Mouse (Mus musculus) gastrocnemius, postnatal 10 days (tissue): ENCODE data around the gene Lrmda. TPM values are rescaled to one million over a fixed set of nuclear protein-coding genes. Genes with fewer than 3 reads are reported as not detected.

Experiments used
- DNase-seq: peaks from one replicate; pipeline ENCODE4 v3.0.0; 2021; ENCODE audit warnings: mixed read lengths
- total RNA-seq, 2 experiments: library from RNA; stranded (reverse); gene quantifications; 2 replicates each; pipeline ENCODE4 v1.2.3; 2021

Lrmda gene
- total RNA-seq, 2 experiments from 2014 or later: 1.2 to 1.9 TPM

DNA sequence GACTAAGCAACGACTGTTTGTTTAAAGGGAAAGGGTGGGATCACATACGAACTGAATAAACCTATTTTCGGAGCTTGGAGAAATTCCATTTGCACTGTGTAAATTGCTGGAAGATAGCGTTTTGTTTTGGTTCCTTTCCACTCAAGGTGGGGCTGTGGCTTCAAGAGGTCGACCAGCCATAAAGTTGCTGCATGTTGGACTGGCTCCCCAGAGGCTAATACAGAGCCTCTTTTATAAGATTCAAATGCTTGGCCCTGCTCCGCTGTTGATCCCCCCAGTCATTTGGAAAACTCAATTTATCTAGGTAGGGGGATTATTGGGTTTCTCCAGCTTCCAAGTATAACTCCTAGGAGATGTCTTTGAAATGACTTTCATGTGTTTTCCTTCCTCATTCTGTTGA is 137.5 kb downstream of the Lrmda start:
- no peak for DNase-seq

DNA sequence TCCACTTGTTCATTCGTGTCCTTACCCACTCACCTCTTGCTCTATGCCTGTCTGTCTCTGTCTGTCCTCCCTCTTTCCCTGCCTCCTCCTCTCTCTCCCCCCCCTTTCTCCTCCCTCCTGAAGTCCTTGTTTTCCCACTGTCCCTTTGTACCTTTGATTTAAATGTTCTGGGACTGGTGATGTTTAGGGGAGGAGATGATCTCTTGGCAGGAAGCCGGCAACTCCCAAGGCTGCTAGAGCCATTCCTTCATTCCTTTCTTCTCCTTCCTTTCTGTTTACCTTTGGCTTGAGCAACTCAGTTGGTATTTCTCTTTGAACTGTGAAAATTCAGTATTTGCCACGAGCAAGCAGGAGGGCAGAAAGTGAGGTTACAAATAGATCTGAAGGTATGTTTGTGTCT is 141.9 kb downstream of the Lrmda start:
- no peak for DNase-seq

DNA sequence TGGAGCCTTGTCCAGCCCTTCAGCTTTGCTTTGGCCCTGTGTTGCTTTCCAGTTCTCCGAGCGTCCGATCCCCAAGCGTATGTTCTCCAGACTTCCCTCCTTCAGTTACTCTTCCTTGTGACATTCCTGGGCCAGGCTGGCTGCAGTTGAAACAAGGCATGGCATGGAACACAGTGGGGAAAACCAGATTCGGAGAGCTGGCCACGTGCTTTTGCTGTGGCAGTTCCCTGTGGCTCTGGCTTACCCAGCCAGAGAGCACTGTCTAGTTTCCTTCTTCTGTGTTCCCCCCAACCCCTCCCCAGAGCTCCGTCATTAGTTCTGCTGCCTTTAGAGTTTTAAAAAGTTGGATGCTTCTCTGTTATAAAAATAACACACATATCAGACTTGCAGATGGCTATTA is 147.8 kb downstream of the Lrmda start:
- DNase-seq: no peak

DNA sequence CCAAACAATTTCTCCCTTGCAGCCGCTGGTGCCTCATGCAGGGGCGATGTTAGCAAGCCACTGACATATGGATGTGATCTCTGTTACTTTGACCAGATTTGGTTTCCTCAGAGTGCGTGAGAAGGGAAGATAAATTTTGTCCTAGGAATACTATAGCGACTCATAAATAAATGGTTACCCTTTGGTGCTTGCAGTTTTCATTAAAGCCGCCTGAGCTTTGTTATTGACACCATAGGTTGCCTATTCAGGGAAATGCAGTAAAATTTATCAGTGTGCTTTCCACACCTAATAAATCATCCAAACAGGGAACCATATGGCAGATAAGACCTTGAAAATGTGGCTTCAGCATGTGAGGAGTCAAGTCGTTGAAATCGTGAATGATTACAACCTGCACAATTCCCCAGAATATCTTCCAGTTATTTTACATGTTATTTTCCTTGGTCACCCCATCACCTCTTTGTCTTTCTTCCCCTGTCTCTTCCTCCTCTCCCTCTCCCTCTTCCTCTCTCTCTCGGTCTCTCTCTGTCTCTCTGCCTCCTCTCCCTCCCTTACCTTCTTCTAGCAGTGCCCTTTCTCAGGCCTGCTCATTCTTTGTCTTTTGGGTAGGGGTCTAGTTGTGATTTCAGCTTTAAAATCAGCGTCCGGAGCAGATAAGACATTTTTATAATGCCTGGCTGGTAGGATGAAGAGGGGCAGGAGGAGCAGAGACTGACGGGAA is 148.7 kb downstream of the Lrmda start:
- no peak for DNase-seq

DNA sequence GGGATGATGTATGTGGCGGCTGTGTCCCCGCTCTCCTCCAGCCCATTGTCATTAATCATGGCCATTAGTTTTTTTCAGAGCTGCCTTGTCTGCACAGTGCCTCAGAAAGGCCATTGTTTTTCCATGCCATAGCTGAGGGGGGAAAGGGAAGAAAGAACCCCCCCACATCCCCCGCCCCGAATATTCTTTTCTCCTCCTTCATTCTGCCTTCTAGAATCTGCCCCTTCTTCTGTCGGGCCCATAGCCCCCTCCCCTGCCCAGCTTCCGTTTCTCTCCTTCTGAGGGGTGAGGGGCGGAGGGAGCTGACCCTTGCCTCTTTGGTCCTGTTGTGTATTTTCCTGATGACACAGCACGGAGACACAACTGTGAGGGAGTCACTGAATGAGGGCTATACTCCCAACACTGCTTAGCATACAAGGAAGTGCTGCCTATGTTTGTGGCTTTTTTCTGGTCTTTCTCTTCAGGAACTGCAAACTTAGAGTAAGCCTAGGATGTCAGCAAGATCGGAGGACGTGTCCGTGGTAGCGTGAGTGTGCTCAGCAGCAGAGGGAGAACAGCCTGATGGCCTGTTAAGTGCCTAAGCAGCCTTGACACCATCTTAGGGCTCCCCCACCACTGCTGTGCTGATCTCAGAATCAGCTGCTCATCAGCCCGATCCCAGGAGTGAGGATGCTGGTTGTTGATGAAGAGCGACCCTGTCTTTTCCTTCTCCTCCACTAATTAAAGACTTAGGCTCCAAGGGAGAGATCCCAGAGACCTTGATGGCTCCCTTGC is 149.5 kb downstream of the Lrmda start:
- no peak for DNase-seq

DNA sequence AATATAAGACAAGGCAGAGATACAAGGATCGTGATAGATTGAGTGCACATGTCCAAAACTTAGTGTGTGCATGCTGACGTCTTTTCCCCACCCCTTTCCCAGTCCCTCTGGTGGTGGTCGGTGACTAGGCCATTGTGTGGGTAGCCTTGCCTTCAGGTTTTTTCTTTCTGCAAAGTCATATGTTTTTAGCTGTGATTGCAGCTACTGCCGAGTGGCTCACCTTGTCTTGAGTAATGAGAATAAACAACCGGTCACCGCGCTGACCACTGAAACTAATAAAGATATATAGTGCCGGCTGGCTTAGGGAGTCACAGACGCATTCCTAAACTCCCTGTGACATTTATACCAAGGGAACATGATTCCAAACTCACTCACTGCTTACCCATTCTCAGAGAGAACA is 155.2 kb downstream of the Lrmda start:
- DNase-seq: no peak

DNA sequence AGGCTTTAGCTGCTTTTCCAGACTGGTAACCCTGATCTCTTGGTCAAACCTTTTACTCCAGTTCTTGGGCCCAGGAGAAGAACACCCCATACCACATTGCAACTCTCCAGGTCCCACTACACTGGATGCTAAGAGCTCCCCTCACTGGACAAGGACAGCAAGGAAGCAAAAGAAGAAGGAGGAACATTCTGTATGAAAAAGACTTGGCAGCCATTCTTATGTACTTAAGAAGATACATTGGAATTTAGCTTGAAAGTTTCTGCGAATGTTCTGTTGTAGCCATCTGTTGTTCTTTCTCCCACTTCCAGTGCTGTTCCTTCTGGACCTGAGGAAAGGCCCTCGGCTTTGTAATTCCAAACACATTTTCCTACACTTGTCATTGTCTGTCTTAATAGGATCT is 160.2 kb downstream of the Lrmda start:
- no peak for DNase-seq

DNA sequence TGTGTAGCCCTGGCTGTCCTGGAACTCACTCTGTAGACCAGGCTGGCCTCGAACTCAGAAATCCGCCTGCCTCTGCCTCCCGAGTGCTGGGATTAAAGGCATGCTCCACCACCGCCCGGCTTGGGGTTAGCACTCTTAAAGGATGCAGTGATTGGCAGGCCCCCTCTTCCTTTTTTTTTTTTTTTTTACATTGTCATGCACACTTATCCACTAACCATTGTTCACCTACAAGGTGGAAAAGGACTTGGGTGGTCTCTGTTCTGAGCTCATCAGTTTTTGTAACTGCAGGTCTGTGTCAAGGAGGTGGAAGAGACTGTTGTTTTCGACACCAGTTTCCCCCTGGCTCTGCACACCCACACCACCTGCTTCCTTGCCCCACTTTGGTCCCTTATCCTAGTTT is 162.0 kb downstream of the Lrmda start:
- DNase-seq: no peak

DNA sequence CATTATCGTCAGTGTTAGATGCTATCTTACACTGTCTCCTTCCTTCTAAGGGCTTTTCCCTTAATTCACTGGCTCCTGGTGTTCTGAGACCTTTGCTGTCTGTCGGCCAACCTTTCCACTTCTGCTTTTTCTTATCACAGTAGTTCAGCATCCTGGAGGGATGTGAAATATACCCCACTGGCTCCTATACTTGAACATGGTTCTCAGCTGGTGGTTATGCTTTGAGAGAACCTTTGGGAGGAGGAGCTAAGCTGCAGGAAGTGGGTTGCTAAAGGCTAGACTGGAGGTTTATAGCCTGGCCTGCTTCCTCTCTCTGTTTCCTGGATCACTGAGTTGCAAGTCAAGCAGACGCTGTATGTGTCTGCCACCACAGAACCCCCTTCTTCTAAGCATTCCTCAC is 163.7 kb downstream of the Lrmda start:
- no peak for DNase-seq

DNA sequence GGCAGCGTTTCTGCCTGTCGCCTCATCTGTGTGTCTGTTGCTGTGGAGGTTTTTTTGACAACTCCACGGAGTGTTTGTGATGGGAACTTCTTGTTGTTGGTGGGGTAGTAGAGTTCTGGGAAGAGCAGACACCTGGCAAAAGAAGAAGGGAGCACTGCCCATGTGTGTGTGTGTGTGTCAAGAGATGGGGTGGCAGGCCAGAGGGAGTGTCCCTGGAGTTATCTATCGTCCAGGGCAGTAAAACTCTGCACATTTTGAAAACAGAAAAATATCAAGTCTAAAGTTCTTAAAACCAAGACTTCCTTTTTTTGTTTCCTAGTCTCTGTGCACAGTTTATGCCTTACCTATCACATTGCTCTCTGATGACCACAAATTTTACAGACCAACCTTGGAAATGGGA is 165.9 kb downstream of the Lrmda start:
- no peak for DNase-seq

DNA sequence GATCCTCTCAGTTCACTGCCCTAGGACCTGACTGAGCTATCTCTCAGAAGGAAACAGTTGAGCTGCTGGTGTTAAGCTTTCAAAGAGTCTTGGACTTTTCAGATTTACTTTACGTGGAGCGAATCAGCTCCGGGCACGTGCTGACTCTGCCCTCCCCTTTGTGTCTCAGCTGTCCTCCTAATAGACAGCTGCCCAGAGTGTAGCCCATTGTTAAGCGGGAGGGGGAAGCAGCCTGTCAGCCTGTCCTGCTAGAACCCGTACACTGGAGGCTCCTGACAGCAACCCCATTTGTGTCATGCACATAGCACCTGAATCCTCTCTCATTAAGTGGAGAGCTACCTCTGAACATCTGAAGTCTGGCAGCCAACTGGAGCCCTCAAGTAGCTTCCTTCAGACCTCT is 170.6 kb downstream of the Lrmda start:
- no peak for DNase-seq

DNA sequence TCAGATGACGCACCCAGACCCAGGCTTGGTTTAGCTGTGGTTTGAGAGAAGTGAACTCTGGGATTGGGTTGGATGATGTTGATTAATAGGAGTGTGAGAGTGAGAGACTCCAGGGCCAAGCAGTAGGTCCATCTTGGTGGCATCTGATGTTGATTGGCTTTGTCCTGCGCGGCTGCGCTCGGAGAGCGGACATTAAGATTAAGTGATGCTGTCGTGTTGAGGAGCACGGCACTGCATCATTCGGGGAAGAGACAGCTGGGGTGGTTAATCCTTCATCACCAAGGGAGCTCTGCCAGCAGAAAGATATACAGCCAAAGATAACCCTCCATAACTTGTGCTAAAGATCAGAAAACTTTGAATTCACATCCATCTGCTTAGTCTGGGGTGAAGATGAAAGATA is 172.7 kb downstream of the Lrmda start:
- no peak for DNase-seq

DNA sequence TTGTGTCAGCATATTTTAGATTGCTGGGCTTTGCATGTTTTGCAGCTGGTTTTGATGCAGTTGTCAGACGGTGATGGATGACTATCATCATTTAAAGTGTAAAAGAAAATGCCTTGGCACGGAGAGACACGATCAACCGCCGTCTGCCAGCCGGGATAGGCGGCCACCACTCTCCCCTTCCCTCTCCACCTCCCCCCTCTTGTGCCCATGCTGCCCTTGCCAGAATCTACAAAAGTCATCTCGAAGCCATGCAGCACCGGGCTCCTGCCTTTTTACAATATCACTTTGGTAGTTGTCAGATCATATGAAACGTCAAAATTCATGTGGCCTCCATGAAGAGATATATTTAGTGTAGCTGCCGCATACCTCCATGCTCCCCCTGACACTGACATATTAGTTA is 178.5 kb downstream of the Lrmda start:
- DNase-seq: no peak

DNA sequence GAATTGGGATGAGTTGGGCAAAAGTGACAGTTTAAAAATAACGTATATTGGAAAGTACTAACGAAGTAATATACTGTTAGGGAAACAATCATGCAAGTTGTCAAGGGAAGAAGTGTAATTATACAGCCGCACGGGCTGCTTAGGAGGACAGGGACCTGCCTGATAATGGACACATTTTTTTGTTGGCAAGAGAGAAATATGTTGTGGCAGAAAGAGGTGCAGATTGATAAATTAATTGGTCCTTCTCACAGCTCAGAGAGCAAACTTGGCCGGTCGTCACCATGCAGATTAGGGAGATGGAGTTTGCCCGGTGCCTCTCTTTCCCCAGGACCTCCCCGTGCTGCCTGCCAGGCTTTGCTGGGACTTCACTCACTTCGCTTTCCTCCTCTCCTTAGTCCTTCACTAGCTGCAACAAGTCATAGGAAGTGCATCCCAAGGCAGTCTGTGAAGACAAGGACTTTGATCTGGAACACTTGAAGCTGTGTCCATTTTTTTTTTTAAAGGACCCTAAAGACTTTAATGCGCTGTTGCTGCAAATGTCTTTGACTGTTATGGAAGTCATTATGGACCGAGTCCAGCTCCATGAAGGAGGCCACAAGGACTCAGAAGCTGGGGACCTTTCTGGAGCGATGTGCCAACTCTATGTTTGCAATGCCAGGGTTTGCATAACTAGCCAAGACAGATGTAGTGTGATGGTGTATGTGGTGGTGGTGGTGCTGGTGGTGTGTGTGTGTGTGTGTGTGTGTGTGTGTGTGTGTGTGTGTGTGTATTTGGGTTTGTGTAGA is 179.3 kb downstream of the Lrmda start:
- no peak for DNase-seq

DNA sequence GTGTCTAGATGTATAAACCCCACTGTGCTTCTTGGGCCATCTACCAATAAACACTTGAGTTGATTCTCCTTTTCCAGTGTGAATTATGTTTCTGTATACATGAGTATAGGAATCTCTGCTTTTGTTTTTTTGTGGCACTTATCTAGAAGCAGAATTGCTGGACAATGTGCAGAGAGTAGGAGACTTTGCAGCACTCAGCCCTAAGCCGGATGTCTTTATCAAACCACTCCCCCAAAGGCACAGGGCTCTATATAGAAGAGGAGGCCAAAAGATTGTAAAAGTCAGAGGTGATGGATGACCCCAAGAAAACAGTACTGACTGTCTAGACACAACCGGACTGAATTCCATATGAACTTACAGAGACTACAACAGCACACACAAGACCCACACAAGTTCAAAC is 182.2 kb downstream of the Lrmda start:
- no peak for DNase-seq

DNA sequence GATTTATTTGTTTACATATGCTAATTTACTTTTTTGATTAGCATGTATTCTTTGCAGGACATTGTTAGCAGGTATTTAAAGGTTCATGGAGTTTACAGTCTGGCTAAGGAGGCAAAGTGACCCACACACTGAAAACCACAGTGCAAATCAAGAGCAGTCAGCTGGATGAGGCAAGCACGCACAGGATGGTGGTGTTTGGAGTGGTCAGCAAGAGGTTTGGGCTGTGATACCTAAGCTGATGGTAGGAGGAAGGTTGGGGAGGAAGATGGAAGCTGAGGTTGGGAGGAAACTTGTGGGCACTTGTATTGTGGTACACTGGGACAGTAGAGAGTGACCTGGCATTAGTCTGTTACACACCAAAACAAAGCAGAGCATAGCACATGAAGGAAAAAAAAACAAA is 191.1 kb downstream of the Lrmda start:
- no peak for DNase-seq

DNA sequence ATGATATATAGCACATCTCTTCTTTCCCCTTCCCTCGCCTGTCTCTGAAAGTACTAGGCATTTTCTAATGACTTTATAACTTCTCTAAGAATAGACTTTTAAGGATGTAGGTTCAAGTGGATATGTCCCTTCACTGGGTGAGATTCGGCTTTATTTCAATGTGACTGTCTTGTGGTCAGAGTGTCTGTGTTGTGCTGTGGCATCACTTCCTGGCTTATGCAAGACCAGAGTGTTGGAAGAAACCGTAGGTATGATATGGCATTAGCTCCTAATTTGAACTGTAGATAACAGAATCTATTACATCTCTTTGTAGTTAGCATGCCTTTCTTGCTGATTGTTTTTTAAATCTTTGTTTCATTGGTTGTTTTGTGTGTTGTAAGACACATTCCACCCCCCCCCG is 198.7 kb downstream of the Lrmda start:
- no peak for DNase-seq

DNA sequence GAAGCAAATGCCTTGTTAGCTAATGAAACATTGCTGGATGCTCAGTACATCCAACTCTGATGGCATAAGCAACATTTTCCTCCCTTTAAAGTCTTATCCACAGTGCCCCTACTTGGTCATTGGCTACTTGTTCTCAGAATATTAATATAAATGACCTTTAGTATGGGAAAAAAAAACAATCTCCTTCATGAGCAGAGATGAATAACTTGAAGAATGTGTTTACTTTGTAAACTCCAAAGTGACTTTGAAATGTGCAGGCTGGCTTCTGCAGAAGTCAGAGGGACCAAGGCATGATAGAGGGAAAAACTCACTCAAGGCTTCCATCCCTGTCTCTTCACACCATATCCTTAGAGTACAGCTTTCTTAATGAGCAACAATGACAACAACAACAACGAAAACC is 202.5 kb downstream of the Lrmda start:
- no peak for DNase-seq

DNA sequence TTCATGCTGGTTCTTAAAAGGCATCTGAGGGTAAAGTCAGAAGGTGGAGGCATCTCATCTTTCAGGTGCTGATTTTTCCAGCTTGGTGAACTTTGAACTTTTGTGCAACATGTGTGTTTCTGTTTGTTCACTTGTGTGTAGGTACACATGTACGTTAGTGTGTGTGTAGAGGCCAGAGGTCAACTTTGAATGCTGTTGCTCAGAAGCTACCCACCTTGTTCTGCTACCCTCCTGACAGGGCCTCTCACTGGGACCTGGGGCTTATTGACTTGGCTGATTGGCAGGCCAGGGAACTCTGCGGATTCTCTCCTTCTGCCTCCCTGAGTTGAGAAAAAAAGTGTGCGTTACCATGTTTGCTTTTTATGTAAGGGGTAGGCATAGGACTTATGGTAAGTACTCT is 203.1 kb downstream of the Lrmda start:
- no peak for DNase-seq

DNA sequence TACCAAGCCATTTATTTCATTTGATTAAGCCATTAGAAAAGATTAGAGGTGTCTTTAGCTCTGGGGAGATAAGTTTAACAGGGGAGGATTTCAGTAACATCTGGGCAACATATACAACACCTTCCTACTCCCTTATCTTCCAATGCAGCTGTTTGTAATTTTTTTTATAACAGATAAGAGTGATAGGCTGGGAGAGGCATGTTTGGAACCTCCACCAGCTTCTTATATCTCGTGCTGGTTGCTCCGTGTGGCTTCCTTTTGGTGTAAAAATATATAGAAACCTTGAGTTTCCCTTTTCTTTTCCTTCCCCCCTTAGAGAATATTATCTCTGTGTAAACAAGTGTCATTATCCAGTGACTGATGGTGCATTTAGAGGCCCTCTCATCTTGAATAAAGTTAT is 206.7 kb downstream of the Lrmda start:
- DNase-seq: no peak

DNA sequence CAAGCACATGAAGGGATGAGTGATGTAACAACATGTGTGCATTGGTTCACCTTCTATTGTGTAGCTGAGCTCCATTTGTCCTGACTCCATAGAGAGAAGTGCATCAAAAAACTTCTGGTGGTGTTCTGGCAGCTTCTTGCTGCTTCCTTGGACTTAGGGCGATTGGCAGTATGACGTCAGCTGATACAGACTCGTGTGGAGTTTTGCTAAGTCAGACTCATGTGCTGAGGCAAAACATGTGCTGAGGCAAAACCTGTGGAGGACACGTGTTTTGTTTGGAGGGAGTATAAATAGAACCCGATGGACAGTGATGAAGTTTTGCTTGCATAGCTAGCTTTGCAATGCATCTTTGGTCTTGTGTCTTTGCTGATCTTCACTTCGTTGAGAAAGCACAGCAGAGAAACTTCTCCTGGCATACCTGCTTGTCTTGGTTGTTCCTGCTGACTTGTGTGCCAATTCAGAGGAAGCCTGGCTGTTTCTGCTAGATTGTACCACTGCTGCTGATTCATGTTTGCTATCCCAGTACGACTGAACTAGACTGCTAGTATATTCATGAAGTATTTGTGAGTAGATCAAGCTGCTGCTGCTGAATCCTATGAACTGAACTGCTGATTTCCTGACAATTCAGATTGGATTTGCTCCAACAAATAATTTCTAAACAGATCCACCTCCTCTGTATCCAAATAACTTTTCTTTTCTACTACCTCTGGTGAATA is 208.9 kb downstream of the Lrmda start:
- no peak for DNase-seq

DNA sequence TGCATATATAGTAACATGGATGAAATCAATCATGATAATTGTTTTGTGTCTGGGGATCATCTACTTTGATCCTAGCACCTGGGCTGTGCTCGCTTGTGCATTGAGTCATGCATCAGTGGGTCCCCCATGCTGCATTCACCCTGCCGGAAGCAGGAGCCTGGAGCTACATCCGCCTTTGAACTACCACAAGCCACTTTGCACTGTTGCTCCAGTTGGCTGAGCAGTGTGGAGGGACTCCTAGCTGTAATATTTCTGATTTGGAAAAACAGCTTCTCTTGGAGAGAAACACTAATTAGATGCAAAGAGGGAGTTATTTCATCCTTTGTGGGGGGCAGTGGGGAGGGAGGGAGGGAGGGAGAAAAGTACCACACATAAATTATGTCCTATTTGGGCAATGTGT is 220.8 kb downstream of the Lrmda start:
- no peak for DNase-seq

DNA sequence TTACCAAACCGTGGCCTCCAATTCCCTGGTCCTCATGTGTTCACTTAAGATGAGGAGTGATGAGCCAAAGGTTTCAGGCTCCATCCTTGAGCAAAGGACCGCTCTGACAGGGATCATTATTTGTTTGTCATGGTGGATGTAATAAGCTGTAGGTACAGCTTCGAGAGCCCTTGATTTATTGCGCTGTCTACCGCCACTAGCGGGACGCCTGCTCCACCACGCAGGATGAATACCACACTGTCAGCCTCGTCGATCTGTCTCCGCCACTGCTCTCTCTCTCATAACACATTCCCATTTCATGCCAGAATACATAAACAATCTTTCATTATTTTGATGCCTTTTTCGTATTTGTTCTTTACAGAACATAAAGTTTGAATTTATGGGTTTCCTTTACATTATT is 235.9 kb downstream of the Lrmda start:
- DNase-seq: no peak
